Mouse (Mus musculus): Measurements from ENCODE around the gene Jsrp1.
A peak's percentile ranks its signal among the peaks of the same experiment; 100 is the strongest.

Jsrp1 gene

DNA sequence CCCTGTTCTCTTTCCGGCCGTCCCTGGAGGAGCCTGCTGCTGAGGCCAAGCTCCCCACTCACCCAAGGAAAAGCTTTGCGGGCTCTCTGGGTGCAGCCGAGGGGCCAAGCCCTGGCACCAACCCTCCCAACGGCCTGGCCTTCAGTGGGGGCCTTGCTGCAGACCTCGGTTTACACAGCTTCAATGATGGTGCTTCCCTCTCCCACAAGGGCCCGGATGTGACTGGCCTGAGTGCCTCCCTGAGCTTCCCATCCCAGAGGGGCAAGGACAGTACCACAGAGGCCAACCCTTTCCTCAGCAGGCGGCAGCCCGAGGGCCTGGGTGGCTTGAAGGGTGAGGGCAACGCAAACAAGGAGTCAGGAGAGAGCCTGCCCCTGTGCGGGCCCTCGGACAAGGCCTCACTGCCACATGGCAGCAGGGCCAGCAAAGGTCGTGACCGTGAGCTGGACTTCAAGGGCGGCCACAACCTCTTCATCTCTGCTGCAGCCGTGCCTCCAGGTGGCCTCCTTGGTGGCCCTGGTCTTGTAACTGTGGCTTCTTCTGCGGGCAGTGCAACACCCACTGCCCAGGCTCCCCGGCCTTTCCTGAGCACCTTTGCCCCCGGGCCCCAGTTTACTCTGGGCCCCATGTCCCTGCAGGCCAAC, 22.4 kb downstream of the Jsrp1 start:
- no peak for DNase-seq

DNA sequence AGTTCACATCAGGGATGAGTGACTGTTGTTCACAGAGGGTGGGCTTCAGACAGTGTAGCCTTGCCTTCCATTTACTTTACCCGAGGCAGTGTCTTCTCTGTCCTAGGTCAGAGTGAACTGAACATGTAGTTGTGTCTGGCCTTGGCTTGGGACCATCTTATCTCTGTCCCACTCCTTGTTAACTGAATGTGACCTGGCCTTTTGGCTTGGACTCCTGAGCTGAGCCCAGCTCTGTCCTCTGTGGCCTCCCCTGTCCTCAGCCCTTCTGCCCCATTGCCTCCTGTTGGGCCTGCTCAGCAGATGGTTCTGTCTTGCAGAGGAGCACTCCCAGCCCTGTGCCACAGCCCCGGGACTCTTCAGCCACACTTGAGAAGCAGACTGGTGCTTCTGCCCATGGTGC, 25.8 kb downstream of the Jsrp1 start:
- DNase-seq: no peak

DNA sequence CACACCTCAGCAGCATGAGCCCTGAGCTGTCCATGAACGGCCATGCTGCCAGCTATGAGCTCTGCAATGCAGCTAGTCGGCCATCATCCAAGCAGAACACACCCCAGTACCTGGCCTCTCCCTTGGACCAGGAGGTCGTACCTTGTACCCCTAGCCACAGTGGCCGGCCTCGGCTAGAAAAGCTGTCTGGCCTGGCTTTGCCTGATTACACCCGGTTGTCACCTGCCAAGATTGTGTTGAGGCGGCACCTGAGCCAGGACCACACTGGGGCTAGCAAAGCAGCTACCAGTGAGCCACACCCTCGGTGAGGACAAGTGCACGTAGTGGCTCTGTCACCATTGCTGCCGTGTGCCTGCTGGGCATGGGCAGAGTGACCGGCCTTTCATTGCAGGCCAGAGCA, 27.3 kb downstream of the Jsrp1 start:
- DNase-seq: no peak

DNA sequence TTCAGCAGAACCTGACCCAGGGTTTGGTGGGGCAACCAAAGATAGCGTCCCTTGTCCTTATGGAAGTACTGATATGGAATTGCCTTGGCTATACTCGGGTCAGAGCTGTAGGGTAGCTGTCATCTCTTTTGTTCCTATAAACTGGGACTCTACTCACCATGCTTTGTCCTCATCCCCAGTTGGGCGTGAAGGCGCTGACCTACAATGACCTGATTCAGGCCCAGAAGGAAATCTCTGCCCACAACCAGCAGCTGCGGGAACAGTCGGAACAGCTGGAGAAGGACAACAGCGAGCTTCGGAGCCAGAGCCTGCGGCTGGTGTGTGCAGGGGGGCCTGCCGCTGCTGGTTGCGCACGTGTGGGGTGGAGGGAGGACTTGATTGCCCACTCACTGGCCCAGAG, 28.4 kb downstream of the Jsrp1 start:
- no peak for DNase-seq

DNA sequence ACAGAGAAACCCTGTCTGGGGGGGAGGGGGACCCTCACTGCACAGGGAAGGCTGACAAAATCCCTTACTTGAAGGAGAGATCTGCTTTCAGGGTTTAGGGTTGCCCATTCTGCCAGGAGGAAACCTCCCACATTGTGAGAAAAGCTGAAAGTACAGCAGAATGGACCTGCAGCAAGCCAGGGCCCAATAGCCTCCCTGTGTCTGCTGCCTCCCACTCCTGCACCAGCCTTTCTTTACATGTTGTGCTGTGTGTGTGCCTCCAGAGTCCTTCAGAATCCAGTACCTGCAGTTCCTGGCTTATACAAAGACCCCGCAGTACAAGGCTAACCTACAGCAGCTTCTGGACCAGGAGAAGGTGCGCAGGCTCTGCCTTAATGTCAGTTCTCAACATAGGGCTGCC, 29.0 kb downstream of the Jsrp1 start:
- DNase-seq: no peak

DNA sequence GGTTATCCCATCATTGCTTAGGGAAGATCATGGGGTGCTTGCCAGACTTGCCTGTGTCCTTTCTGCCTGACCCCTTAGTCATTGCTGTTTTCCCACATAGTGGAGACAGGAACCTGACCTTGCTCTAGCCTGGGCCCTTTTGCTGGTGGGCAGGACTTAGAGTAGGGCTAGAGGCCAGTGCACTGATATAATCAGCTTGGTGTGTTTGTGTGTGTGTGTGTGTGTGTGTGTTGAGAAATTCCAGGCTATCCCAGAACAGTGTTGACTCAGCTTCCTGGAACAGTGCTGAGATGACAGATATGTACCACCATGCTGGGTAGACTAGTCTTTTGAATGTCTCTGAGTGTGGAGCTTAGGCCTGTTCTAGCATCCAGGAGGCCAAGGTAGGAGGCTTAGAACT, 33.7 kb downstream of the Jsrp1 start:
- no peak for DNase-seq

DNA sequence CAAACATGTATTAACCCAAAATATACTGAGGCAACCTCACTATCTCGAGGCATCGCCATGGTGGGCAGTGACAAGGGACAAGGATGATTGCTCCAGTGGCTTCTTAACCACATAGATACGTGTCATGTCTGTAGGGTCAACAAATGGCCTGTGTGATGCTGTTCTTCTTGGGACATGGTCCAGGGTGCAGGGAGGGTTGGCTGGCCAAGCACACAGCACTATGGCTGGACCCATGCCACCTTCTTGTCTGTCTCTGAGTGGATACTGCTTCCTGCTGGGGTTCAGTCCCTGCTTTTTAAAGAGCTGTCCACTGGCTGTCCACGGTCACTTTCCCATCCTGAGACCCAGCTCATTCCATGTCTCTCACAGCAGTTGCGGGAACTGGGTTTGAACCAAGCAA, 36.2 kb downstream of the Jsrp1 start:
- DNase-seq: no peak

DNA sequence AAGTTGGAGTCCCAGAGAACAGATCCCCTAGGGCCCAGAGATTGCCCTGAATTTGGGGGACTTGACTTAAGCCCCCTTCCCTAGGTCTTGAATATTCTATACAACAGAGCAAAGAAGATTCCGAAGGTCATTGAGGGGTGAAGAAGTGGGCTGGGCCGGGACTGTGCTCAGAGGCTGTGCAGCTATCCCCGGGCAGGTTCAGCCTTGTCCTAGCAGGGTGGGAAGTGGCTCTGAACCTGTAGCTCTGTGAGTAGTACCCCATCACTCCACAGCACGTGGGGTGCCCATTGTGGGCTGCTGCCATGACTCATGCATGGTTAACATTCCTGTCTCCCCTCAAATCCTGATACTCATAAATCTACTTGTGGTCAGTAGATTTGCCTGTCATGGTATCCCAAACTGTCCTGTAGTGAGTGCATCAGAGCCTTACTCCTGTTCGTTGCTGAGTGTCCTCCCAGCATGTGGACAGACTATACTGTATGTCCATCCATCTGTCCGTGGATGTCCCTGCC, 36.9 kb downstream of the Jsrp1 start:
- no peak for DNase-seq

DNA sequence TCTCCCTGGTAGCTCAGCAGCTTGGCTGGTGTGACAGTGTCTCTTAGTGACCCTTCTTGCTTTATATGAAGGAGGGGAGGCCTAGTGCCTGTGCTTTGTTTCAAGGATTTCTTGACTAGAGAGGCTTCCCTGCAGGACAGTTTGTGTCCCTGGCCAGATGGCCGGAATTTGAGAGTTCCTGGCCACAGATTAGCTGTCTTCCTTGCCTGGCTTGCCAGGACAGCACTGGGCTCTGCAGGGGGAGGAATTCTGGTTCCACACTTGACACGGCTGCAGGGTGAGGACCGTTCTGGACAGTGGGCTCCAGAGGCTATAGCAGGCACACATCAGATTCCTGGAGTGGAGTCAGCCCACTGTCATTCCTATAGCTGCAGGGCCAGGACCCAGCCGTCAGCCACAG, 37.6 kb downstream of the Jsrp1 start:
- no peak for DNase-seq

DNA sequence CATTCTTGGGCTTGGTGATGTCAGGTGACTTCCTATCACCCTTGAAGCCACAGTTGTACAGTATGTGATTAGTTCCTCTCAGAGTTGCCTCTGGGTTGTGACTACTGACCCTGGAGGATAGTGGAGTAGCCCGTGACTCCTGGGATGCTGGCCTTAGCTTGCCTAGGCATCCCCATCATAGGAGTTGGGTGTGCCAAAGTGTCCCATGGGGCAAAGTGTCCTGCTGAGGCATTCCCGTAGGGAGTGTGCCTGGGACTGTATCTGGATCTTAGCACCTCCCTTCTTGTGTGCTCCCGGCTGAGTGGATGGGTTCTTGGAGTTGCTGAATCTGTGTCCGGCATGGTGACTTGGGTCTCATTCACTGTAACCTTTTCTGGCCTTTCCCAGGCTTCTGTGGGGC, 38.3 kb downstream of the Jsrp1 start:
- no peak for DNase-seq

DNA sequence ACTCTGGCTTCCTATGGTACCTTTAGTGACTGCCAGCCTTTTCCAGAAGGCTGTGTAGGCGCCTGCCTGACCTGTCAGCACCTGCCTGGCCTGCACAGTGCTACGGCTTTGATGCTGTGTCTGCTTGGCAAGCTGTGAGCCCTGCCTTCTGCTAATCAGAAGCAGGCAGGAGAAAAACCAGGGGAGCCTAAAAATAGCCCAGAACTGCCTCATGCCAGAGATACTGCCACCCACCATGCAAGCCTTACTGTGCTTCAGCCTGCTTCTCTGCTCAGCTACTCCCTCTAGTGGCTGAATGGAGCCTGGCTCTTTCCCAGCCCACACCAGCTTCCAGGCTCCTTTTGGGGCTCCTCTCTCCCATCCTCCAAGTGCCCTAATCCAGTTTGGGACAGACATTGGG, 38.7 kb downstream of the Jsrp1 start:
- DNase-seq: peak; percentile 81

DNA sequence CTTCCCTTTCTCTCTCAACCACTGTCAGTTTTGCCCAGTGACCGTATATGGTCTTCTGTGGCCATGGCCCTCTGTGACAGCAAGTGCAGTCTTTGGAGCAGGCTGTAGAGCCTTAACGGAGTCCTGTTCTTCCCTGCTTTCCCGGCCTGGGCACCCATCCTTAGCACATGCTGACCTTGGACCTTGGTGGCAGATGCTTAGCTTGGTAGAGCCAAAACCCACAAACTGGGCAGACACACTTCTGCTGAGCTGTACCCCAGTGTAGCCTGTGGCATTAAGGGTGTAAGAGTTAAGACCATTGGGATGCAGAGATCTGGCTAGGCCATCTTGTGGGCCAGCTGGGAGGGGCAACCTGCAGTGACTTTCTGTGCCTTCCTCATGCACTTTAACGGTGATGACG, 39.5 kb downstream of the Jsrp1 start:
- no peak for DNase-seq

DNA sequence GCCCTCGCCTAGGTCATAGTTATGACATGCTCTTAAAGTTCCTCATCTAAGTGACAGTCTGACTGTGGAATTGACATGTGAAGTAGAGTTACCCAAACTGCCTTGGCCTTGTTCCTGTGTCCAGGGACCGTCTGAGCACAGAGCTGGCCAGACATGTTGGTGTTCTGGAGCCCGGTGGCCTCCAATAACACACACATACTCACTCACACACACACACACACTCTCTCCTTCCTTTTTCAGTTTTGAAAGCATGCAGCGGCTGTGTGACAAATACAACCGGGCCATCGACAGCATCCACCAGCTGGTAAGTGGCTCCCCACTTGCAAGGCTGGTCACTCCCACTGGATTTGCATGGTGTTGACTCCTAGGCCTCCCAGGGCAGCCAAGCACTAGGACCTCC, 44.9 kb downstream of the Jsrp1 start:
- no peak for DNase-seq

DNA sequence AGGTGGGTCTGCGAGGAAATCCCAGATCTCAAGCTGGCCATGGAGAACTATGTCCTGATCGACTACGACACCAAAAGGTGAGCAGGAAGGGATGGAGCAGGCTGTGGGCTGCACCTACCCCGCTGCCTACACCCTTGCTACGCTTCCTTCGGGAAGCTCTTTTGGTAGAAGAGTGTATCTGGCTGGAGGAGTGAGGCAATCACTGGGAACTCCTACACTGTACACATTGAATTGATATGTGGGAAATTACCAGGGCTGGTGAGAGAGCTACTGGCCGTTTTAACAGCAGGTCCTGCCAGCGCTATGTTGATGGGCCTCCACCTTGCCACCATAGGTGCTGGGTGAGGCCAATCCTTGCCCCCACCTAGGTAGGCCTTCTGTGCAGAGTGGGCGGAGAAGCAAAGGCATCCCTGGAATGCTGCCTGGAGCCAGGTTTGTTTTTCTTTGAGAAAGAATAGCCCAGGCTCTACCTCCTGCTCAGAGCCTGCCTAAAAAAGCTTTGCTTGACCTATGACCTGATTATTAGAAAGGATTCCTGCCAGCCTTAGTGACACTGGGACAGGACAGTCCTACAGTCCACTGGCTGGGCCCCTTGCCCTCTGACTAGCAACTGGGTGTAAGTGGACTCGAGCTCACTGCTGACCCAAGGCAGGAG, 47.0 kb downstream of the Jsrp1 start:
- DNase-seq: peak; percentile 55

DNA sequence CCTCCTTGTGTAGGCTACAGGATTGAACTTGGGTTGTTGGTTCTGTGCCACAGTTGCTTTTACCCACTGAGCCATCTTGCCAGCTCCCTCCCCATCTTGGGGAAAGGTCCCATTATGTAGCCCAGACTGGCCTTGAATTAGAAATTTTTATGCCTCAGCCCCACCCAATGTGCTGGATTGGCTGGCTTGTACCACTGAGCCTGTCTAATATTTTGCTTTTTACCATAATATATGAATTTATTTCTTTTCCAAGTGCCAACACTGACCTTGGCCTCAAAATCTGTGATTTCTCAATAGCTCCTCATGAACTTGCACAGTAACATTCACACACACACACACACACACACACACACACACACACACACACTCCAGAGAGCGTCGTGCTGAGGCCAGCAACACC, 47.6 kb downstream of the Jsrp1 start:
- DNase-seq: no peak

DNA sequence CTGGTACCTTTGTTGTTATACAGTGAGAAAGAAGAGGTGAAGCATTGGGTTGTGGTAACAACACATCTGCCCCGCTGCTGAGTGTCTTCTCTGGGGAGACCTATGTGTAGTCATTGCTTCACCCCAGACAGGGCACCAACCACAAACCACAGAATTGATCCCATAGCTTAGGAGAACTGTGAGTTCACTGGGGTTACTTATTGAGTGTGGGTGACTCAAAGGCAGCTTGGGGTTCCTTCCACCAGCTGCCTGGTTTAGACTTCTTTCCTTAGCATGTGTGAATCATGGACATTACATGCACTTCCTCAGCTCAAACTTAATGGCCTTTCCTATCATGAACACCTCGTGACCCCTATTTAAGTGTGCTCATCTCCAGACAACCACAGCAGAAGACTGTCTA, 49.8 kb downstream of the Jsrp1 start:
- DNase-seq: no peak

DNA sequence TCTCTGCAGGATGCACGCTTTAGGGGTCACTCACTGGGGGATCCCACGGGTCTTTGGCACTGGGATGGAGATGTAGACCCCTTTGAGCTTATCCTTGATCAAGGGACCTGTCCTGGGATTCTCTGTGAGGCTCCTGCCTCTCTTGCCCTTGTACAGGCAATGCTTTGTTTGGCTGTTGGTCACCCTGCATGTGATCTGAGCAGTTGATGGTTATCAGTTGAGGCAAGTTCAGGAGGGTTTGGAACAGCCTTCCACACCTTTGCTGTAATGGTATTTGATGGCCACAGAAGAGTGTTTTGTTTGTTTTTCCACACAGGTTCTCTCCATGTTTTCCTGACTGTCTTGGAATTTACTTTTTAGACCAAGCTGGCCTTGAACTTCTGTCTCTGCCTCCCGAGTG, 51.5 kb downstream of the Jsrp1 start:
- DNase-seq: no peak

DNA sequence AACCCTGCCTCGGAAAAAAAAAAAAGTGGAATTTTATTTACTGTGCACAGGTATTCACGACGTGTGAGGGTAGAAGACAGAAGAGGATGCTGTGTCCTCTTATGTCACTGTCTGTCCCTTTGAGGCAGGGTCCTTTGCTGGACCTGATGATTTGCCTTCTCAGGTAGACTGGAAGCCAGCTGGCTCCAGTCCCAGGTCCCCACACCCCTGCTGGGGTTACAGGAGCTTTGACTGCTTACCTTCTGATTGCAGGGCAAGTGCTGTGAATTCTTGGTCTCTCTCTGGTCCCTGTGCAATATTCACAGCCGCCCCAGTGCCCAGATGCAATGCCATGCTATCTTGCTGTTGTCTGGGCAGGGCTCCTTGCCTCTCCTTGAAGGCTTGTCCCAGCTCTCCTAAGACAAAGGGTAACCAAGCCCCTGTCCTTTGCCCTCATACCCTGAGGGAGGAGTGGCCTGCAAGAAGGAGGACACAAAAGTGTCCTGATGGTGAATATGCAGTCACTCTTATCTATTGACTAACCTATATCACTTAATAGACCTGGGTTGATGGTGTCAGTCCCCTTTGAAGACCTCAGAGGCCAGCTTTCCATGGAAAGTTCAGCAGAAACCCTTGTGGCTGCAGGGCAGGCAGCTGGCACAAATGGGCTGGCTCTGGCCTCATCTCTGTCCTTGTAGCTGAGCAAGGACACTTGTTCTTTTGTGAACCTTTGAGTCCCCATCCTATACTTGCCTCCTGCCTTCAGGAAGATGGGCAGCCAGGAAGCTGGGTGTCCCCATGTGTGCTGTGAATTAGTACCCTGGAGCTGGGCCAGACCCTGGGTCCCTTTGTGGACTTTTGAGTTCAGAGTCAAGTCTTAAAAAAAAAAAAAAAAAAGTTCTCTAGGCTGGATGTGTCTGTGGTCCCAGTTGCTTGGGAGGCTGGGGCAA, 52.4 kb downstream of the Jsrp1 start:
- peak; percentile 51 for DNase-seq

DNA sequence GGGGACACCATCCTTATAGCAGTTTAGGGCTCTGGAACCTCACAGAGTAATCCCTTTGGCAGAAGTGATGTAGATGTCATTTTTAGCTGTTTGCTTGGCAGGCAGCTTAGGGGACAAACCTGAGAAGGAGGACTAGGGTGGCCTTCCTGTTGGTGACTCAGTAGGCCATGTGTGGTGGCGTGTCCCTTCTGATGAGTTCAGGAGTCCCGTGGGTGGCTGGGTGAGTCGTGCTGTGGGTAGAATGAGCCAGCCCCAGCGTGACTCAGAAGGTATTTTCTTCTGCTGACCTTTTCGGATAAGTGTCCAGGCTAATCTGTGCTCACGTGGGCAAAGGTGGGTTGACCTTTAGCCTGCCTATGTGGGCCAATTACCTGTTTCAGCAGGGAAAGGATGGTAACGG, 54.6 kb downstream of the Jsrp1 start:
- no peak for DNase-seq
